In the genomic region with DNA sequence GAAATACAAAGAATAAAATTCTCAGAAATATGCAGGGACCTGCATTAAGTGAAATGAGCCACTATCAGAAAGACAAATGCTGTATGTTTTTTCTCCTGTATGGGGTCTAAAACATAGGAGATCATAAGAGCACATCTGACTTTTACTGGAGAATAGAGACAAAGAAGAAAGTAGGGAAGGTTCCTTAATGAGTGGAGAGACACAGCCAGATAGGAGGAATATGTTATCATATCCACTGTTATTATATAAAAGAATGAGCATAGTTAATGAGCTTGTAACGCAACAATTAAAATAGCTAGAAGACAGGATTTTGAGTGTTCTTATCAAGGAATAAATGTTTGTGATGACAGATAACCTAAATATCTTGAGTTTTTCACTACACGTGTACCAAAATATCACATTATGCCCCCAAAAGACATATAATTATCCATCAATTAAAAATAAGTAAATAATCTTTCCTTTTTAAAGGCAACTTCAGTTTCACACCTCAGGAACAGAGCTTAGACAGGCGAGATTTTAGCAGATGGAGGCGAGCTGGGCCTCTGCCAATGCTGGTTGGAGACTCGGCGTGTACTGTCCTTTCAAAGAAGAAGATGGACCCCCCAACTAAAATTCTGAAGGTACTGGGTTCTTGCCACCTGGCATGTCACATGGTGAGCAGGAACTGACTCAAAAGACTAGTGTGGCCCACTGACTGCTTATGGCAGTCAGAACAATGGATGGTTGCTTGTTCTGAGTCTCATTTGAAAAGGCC, we compare ENCODE assay signal across 16 mouse cellular contexts.
DNase-seq lines count a peak whose midpoint lies in the region; ATAC-seq lines count a peak whose summit lies in the region.
"Had no signal": no experiment of that assay in that cellular context is flagged by ENCODE, and none has a peak within 500 bp of the region (broad histone marks: within the 10 kb centered on the region; RNA-seq: fewer than 3 reads in every experiment).

No protein-coding gene starts in this region.

- H3K27me3 ChIP-seq in forebrain, embryonic 15.5 days: no peaks in the 10 kb centered on the region
- no peaks in the 10 kb centered on the region for H3K27me3 ChIP-seq in forebrain, embryonic 11.5 days (ENCODE audit: control insufficient read depth, insufficient read depth, low read length)
- H3K27me3 ChIP-seq: heart, embryonic 12.5 days; midbrain, embryonic 13.5 days had no signal

- intact Hi-C loops in left cerebral cortex, postnatal 14 days (cut with DNase I): no loop called here

- WGBS in forebrain, embryonic 15.5 days: 66% methylated on average over 6 of the region's 6 CpGs
- 92% methylated on average over 6 of the region's 6 CpGs for WGBS in forebrain, embryonic 11.5 days

- H3K9ac ChIP-seq in forebrain, embryonic 15.5 days (replicated peaks): no peak overlapping the region
- H3K9ac ChIP-seq in forebrain, embryonic 11.5 days (ENCODE audit: low read length): no peak overlapping the region
- H3K9ac ChIP-seq: heart, embryonic 12.5 days; midbrain, embryonic 13.5 days had no signal

- no peaks in the 10 kb centered on the region for H3K36me3 ChIP-seq in forebrain, embryonic 15.5 days
- H3K36me3 ChIP-seq in forebrain, embryonic 11.5 days (ENCODE audit: control insufficient read depth, insufficient read depth, low read length): no peaks in the 10 kb centered on the region
- H3K36me3 ChIP-seq: heart, embryonic 12.5 days; hindbrain, embryonic 10.5 days; midbrain, embryonic 13.5 days had no signal

- no peak overlapping the region for H3K4me2 ChIP-seq in forebrain, embryonic 15.5 days (replicated peaks)
- no peak overlapping the region for H3K4me2 ChIP-seq in forebrain, embryonic 11.5 days (ENCODE audit: low read depth, low read length, severe bottlenecking)
- H3K4me2 ChIP-seq: heart, embryonic 12.5 days; liver, embryonic 11.5 days; midbrain, embryonic 13.5 days had no signal

- DNase-seq in forebrain, embryonic 11.5 days (ENCODE audit: low spot score): no peak
- peak; percentile 4 to 45 for DNase-seq in layer of hippocampus, adult 18-20 months (ENCODE audit: low spot score in 2 of 2)
- DNase-seq in left cerebral cortex, postnatal 14 days (ENCODE audit: low spot score in 2 of 2): peak; percentile 11 to 35
- DNase-seq in telencephalon, adult 2 months (ENCODE audit: low read depth, low spot score): peak; percentile 31
- DNase-seq in MN1 (ENCODE audit: low spot score): no peak
- DNase-seq in kidney, adult 8-10 months: no peak
- no peak for DNase-seq in embryo, embryonic 10 days (ENCODE audit: low spot score)
- DNase-seq: gastrocnemius, postnatal 25 days; kidney, adult 18-20 months; lung, postnatal 4 days; thymus, adult 2 months had no signal

- H3K27ac ChIP-seq in forebrain, embryonic 15.5 days (replicated peaks): peak overlapping the region; percentile 5; the same call in 1 of the 2 replicates
- H3K27ac ChIP-seq in forebrain, embryonic 11.5 days (ENCODE audit: low read depth, low read length): no peak overlapping the region
- H3K27ac ChIP-seq: hindbrain, embryonic 10.5 days; midbrain, embryonic 13.5 days had no signal

- ATAC-seq in forebrain, embryonic 15.5 days (replicated peaks): peak; percentile 85
- no peak for ATAC-seq in forebrain, embryonic 11.5 days (replicated peaks; ENCODE audit: low FRiP score)
- ATAC-seq: midbrain, embryonic 13.5 days had no signal

- H3K4me1 ChIP-seq in forebrain, embryonic 15.5 days: no peaks in the 10 kb centered on the region
- H3K4me1 ChIP-seq in forebrain, embryonic 11.5 days (replicated peaks; ENCODE audit: control insufficient read depth, insufficient read depth, low read length): no peaks in the 10 kb centered on the region
- H3K4me1 ChIP-seq: heart, embryonic 12.5 days; hindbrain, embryonic 10.5 days; midbrain, embryonic 13.5 days had no signal

- no peak overlapping the region for H3K4me3 ChIP-seq in forebrain, embryonic 15.5 days
- H3K4me3 ChIP-seq in forebrain, embryonic 11.5 days (ENCODE audit: low read depth, low read length): no peak overlapping the region
- H3K4me3 ChIP-seq: heart, embryonic 12.5 days; hindbrain, embryonic 10.5 days; midbrain, embryonic 13.5 days had no signal

- H3K9me3 ChIP-seq in forebrain, embryonic 15.5 days: no peaks in the 10 kb centered on the region
- H3K9me3 ChIP-seq in forebrain, embryonic 11.5 days (ENCODE audit: control insufficient read depth, low read length): no peaks in the 10 kb centered on the region
- H3K9me3 ChIP-seq: heart, embryonic 12.5 days; midbrain, embryonic 13.5 days had no signal

Comparison
In these comparisons a context has a peak if more than half of its experiments do, and no peak if none do; other contexts are left out.
1. DNase-seq: peak in layer of hippocampus, adult 18-20 months (2 of 2), left cerebral cortex, postnatal 14 days (2 of 2) and telencephalon, adult 2 months (single experiment); none in forebrain, embryonic 11.5 days (single experiment), MN1 (single experiment), kidney, adult 8-10 months (0 of 2) and embryo, embryonic 10 days (single experiment).